Mouse (Mus musculus) kidney, postnatal 10 days (tissue): Measurements from ENCODE around the gene Slc38a10.

Experiments
- DNase-seq: peaks from one replicate; pipeline ENCODE4 v3.0.0; 2021; ENCODE audit warnings: mixed read lengths

Gene Slc38a10

DNA sequence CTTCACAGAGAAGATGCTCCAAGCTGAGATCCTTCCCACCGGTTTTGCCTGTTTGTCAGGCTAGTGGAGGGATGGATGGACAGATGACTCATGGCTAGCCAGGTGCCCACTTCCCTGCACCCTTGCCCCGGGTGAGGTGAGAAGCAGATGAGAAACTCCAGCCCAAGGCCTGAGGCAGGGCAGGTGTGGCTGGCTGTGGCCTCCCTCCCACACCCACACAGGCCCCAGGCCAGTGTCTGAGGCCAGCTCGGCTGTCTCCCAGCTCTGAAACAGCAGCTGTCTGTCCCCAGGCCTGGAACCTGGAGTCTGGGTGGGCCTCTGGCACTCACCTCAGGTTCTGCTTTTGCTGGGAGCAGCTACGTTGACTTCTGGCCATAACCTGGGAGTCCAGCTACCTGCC is 24.8 kb upstream of the Slc38a10 start:
- no peak for DNase-seq

DNA sequence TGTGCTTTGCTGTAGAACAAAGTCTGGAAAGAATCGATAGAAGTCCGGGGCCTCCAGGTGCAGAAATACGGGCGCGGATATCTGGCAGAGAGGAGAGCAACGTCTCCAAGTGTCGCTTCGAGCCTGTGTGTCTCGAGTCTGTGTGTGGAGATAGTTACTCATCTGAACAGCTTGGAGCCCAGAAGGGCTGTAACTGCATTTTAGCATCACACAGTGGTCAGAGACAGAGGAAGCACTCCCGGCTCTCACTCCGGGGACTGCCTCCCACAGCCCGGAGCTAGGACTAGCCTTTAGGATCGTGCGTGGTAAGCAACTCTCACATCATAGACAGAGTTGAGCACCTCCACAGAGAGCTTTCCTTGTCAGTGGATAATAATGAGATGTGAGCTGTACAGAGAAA is 22.1 kb upstream of the Slc38a10 start:
- no peak for DNase-seq

DNA sequence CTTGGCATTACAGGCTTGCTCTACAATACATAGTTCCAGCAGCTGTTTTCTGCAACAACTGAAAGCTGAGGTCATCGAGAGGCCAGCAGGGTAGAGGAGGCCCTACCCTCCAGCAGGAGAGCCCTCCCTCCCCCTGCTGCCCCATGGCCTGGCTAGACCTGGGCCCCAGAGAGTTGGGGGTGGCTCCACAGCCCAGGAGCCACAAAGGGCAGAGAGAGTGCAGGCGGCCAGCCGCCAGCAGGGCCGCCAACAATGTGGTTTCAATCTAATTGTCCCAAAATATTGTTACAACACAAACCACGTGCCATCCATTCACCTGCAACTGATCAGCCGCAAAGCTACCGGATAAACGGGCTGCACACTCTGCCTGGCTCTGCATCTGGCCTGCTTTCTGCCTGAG is 20.0 kb upstream of the Slc38a10 start:
- no peak for DNase-seq

DNA sequence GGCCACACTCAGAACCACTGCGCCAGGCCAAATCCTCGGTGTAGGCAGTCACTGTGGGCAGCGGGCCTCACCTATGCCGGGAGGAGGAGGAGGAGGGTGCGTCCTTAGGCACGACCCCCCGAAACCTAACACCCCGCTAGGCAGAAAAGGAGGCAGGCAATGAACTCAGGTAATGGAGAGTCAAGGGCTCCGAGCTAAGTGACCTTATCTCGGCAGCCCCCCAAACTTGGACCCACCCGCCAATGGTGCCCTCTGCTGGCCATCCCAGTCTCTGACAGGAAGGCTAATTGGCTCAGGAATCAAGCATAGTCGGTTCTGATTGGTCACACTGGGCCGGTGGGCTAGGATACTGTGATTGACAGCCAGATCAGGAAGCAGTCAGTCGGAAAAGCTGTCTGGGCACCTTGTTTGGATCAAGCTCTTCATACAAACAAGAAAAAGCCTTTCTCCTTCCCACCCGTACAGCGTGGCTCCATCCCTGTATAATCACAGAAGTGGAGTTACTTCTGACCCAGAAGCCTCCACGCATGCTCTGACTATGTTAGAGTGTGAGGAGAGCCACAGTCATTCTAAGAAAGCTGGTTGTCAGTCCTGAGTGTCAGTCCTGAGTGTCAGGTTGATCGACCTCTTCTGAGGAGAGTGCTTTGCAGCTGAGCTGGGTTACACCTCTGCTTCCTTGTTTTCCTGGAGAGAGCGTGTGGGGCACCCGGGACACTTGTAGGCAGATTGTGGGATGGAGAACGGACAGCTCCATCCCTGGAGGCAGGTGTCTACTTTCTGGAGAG is 18.3 kb upstream of the Slc38a10 start:
- DNase-seq = peak; percentile 81

DNA sequence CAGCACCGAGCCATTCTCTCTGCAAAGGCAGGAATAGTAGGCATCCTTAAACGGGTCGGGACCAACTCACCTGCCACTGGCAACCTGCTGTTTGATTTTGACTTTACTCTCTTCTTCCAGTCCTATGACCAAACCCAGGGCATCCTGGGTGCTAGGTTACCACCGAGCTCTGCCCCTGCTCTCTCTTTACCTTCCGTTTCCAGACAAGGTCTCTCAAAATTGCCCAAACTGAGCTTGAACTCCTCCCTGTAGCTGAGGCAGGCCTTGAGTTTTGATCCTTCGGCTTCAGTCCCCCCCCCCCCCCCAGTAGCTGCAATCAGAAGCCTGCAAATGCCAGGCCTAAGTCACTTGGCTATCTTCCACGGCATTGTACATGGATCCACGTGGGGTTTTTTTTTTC is 17.4 kb upstream of the Slc38a10 start:
- DNase-seq = no peak

DNA sequence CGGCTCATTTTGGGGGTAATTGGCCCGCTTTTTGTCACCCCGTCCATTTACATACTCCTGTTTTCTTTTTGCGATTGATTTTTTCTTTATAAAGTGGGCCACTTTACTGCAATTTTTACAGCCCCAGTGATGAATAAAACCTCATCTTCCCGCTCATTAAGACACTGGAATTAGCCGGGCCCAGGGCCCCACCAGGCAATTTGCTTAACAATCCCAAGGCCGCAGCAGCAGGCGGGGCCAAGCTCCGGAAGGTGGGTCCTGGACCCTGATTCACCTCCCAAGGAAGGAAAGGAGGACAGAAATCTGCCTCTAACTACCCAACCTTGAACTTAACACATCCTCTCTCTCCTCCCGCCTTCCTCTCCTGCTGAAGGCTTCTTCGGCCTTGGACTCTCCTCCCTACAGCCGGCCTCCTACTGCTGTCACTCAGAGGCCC is 16.8 kb upstream of the Slc38a10 start:
- no peak for DNase-seq

DNA sequence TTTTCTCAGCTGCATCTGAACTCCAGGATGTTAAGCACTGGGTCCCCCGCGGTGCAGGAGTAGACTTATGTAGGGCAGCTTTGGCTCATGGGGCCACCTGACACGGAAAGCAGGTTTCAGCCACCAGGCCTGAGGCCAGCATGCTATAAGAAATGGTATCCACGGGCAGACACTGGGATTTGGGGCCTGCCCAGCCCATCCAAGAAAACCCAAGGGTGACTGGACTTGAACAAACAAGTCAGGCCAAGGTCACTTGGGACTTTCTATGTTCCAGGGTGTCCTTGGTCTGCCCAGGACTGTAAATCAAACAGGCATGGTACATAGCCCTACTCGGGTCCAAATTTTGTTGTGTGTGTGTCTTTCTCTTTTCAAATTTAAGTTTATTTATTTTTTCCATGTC is 15.9 kb upstream of the Slc38a10 start:
- DNase-seq = no peak

DNA sequence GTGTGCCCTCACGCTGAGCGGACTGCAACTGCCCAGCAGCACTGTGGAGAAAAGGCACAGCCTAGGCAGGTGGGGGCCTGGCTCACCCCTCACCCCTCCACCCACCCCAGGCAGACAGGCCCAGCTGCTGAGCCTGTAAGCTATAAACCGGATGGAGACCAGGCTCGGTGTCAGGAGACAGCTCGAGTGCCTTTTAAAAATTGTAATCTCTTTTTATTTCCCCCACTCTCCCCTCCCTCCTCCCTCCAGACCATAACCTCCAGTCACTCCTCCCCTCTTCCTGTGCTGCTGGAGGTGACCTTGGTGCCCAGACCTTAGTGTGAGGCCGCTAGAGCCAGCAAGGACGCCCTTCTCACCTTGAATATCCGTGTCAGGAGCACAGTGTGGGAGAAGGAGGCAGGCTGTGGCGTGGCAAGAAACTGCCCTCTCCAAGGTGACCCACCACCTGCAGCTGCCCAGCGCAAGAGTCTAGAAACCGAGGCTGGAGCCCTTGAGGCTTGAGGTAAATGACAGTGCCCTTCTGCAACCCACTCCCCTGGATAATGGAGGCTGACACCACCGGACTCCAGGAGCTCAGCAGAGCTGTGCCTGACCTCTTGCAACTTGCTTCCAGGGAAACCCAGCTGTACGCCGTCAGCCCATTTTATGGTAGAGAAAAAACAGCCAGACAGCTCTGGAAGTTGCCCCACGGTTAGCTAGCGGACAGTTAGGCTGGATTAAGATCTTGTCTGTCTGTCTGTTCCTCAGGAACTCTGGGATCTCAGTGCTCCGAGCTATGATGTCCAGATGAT is 13.5 kb upstream of the Slc38a10 start:
- peak; percentile 78 for DNase-seq

DNA sequence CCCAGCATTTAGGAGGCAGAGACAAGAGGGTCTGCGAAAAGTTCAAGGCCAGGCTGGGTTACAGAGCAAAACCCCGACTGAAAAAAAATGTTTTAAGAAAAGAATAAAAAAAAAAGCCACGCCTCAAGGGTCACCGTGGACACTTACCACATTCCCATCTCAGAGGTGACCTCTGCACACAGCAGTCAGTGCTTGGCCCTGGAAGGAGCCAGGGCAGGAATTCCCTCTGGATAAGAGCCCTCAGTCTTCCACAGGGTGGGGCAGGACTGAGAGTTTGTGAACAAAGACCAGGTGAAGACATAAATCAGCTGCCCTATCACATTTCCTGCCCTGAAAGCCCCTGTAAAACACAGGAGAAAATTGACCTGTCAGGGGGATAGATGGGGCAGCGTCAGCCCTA is 12.9 kb upstream of the Slc38a10 start:
- DNase-seq = peak; percentile 38

DNA sequence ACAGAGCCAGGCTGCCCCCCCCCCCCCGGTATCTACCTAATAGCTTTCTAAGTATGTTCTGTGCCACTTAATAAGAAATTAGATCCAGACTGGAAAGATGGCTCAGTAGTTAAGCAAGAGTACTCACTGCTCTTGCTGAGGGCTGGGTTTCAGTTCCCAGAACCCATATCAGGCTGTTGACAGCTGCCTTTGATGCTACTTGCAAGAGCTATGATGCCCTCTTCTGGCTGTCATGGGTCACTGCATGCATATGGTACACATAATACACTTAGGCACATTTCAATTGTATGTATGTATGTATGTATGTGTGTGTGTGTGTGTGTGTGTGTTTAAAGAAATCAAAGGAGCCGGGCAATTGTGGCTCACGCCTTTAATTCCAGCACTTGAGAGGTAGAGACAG is 12.1 kb upstream of the Slc38a10 start:
- no peak for DNase-seq

DNA sequence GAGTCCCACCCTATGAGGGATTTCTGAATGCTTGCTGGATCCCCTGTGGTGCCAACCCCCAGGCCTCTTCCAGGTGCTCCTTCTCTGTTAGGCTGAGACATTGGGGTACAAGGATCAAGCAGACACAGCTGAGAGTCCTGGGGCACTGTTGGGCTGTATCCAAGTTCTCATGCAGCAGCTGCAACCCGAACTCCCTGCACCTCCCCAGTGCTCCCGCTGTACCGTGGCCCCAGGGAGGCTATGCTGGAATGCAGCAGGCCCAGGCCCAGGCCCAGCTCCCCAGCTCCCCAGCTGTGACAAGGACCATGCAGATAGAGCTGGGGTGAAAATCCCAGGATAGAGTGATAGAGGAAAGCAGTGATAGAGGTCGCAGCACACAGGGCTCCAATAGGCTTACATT is 10.1 kb upstream of the Slc38a10 start:
- peak; percentile 35 for DNase-seq

DNA sequence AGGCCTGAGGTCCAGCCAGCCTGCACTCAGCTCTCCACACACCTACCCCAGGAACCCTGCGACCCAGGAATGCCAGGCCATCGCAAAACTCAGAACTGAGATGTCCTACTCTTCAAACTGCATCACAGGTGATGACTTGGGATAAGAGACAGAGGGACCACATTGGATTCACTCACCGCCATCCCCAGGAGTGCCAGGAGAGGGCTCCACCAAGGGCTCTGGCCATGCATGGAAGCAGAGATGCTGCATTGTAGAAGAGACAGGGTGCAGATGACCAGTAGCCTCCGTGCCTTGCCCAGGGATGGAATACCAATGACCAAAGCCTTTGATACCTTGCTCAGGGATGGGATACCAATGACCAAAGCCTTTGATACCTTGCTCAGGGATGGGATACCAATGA is 9.3 kb upstream of the Slc38a10 start:
- DNase-seq = peak; percentile 65

DNA sequence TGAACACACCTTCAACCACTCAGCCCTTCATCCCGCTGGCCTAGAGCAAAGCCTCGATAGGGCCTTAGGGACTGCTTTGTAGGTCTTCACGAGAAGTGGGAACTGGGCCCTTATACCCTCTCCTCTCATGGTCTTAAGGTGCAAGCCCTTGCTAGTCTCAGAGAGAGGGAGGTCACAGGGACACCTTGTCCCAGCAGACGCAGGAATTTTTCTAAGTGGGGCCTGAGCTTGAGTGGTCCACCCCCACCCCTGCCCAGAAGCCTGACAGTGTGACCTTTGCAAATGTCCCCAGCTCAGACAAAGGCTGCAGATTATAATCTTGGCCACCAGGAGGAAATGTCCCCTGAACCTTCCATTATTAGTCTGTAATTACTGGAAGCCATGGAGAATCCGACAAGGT is 8.5 kb upstream of the Slc38a10 start:
- DNase-seq = no peak

DNA sequence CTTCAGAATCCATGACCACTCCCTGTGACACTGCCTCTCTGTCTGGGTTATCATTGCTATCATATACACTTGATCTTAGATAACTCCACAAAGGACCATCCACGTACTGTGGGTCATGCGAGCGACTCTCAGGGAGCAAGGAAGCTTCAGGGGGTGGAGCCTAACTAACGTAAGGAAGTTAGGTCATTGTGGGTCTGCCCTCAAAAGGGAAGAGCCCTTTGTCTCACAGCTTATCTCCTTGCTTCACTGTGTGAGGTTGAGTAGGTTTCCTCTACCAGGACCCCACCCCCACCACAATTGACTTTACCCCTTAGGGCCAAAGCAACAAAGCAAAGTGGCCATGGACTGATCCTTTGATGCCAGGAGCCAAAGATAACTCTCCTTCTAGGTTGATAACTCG is 7.7 kb upstream of the Slc38a10 start:
- DNase-seq = no peak

DNA sequence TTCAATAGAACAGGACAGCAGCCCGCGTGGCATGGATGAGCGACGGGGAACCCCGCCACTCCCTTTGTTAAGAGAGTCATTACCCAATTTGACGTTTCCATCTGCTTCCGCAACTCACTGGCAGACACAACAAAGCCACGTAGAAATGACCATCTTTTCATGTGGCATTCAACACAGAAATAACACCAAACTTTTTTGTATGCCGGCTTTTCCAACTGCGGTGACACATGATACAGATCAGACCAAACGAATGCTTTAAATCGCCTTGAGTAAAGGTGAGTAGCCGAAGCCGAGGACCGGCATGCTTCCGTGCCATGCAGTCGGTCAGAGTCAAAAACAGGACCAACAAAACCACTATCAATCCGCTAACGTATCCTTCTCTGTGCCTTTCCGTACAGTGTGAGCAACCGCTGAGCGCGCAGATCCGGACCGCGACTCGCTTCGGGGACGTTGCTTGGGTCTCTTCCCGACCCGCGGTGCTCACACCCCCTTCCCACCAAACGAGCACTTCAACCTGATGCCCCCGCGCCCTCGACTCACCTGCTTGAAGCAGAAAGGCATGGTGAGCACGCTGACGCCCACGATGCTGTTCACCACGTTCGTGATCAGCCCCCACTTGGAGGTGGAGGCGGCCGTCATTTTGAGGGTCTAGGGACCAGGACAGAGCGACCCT is 570 bp downstream of the Slc38a10 start:
- DNase-seq = no peak

DNA sequence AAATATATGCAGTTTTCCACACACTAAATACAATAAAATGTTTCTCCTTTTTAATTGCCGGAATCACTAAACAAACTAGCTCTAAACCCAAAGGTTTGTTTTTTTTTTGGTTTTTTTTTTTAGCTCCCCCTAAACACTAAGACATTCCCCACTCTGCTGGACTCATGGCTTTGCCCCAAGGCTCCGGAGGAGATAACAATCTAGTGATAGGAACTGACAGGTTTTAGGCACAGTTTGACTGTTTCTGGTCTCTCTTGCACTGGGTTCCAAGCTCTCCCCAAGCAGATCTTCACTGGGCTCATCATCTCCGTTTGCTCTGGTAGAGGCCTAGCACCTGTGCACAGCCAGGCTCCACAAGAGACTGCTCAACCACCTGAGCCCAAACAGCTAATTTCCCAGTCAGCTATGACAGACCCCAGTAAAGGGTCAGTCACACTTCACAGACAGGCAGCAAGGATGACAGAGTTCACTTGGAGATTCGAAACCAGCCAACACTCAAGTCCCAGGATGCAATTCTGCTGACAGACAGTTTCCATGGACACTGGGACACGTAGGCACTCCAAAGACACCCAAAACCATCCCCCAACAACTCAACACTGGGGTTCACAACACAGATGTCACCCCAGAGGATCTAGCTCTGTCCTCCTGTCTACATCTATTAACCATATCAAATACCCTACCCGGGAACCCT is 1.5 kb downstream of the Slc38a10 start:
- DNase-seq = no peak

DNA sequence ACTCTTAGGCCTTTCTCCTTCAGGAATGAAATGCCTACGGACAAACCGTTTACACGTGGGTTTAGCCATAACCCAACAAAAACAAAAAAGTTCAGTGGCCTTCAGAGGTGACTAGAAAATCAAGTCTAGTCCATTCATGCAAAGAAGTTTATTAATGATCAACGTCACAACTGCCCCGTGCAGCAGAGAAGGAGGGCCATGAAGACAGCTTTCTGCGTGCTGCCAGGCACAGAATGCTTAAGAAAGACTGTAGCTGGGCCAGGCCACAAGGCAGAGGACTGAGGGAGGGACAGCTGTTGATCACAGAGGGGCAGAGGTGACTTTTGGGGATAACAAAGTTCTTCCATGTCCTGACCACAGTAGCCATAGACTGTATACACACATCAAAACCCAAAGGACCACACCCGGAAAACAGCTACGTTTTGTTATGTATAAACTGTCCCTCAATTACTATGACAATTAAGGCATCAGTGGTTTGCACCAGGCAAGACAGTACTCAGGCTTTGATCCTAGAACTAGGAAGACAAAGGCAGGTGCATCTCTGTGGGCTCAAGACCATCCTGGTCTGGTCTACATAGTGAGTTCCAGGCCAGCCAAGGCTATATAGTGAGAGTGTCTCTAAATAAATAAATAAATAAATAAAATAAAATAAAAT is 2.8 kb downstream of the Slc38a10 start:
- peak; percentile 51 for DNase-seq

DNA sequence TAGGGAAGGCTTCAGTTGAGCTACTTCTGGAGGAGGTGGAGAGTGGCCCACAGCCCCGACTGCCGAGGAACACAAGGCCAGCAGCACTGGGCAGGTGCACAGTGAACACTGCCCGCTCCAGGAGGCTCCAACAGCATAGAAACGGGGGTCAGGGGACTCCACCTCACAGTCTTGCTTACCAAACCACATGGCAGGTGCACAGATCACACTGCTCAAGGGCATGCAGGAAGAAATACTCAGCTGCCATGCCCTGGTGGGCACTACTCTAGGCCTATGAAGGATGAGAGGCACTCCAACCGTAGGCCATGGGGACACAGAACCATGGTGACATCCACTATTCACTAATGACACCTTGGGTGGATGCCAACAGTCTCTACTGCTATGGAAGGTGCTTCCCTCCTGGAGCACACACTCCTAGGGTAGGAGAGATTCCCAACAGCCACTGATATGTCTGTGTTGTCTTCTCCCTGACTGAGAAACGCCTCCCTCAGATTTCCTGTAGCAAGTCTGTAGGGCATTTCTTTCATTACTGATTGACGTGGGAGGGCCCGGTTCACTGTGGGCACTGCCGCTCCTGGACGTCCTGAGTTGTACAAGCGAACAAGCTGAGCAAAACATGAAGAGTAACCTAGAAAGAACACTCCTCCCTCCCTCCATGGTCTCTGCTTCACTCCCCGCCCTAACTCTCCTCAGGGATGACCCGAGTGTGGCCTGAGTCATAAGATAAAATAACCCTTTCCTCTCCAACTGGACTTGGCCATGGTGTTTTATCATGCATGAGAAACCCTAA is 7.2 kb downstream of the Slc38a10 start:
- DNase-seq = peak; percentile 64

DNA sequence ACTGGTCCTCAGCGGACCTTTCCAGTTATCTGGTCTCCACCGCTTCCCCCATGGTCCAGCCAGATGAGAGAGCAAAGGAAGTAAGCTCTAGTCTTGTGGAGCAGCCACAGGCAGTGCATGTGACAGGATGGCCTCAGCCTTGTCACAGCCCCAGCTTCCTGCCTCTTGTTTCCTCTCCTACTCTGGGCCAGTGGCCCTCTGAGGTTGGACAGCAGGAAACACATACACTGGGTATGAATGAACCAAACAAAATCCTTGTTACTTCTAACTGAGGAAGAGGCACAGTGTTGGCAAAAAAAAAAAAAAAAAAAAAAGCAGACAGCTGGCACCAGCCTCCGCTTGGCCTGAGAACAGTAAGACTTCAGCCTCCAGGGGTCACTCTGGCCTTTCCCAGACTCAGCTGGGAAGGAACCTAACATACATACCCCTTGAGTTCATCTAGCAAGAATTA is 8.5 kb downstream of the Slc38a10 start:
- peak; percentile 81 for DNase-seq

DNA sequence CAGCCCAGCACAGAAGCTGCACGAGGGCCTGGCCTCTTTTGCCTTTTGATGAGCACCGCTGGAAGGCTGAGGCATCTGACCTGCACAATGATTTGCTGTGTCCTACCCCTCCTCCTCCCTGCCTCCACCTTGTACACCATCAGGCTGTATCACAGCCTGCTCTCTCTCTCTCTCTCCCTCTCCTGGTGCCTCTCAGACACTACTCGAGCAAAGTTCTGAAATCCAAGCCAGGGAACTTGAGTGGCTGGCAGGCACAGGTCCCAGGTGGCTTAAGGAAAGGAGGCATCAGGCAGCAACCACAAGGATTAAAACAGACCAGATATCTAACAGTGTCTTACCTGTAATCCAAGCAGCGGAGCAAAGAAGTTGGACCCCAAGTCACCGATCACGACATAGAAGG is 10.9 kb downstream of the Slc38a10 start:
- DNase-seq = no peak

DNA sequence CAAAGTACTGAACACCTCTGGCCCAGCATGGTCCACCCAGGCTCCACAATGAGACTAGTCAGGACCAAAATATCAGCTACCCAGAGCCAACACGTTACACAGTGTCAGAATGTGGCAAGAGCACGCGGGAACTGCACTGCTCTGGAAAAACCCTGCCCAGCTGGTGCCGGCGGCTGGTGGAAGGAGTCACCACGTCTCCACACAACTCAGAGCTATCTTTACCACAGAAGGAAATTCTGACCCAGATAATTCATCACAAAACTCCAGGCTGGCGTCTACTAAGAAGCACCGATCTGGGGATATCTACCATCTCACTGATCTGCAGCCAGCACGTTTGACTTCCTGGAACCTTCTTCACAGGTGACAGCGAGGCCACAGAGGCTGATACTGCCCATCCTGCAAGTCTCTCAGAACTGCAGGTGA is 11.8 kb downstream of the Slc38a10 start:
- no peak for DNase-seq

DNA sequence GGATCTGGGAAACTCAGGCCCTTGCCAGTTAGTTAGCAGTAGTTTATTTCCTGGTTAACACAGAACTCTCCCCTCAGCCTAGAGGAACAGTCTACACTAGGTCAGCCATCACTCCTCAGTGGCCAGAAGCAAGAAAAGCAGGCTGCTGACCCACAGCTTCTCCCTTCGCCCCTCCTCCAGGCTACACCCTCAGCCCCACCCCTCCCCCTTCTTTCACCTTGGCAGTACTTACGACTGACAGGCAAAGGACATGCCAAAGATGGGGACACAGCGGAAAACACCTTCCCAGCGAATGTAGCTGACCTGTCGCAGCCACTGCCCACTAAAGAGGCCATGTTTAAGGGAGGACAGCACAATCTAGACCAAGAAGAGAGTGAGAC is 13.5 kb downstream of the Slc38a10 start:
- DNase-seq = peak; percentile 60
